Mouse (Mus musculus): Measurements from ENCODE around the gene Plekha7.

GRCm38 (mm10) chr7:116276315-116276714, 31.9 kb downstream of the Plekha7 start:
- no peak for TF ChIP-seq MYOD1 (IDR thresholded peaks at IDR 0.05; ENCODE audit: control insufficient read depth, insufficient read length, low read depth)
- TF ChIP-seq MYOG (IDR thresholded peaks at IDR 0.05; ENCODE audit: control insufficient read depth, extremely low read depth, insufficient read length), result no peak
- TF ChIP-seq CTCF (IDR thresholded peaks at IDR 0.05; ENCODE audit: control insufficient read depth, insufficient read depth, insufficient read length), result no peak
- no peak for TF ChIP-seq MAX (IDR thresholded peaks at IDR 0.05)
- TF ChIP-seq USF1 (IDR thresholded peaks at IDR 0.05; ENCODE audit: low read depth), result no peak
